Mouse (Mus musculus) heart, postnatal 14 days (tissue): ENCODE measurements around the gene Gm5624. TPM values are rescaled to one million over a fixed set of nuclear protein-coding genes. Genes with fewer than 3 reads are reported as not detected.
"Not testable (repeated sequence)": the region's sequence is repeated elsewhere in the genome, so short reads cannot be mapped to it uniquely, and the experiment has no call there.

Source experiments
- DNase-seq, 2 experiments: peaks; one replicate each; pipeline ENCODE4 v3.0.0; 2021 to 2022
- intact Hi-C: fragments of 180-260 bp; cut with DNase I; formaldehyde crosslinking; loops from one replicate; pipeline ENCODE4 v1.15.1; 2025
- long read RNA-seq, 2 experiments: library from polyadenylated mRNA; stranded (forward); transcript quantifications; one replicate each; pipeline ENCODE4 v2.0.0; 2021
- total RNA-seq, 2 experiments: library from RNA; stranded (reverse); gene quantifications; 2 replicates each; pipeline ENCODE4 v1.2.3; 2021

Gm5624 gene
- total RNA-seq, result not detected
- long read RNA-seq, experiment 1, result 0 reads
- long read RNA-seq, experiment 2, result 0 reads

DNA sequence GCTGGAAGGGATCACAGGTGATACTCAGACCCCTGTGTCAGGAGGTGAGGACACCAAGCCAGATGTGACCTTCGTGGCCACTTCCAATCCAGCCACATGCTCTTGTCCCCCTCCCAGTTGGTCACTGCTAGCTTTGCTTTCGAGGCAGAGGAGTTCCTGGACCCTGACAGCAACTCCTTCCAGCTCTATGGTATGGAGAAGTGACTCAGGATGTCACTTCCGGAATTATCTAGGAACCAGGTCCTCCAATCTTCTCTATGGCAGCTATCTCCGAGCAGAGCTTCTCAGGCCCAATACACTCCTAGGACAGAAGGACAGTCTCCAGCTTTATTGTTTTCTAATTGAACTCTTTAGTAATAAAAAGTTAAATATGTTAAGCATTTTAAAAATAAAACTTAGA, at the start of gene Gm5624:
Gene Gm5624, minus strand, starts transcription at position 202 of the 400 bp plus-strand sequence.
- intact Hi-C loops, DNase-seq: not testable (repeated sequence)

DNA sequence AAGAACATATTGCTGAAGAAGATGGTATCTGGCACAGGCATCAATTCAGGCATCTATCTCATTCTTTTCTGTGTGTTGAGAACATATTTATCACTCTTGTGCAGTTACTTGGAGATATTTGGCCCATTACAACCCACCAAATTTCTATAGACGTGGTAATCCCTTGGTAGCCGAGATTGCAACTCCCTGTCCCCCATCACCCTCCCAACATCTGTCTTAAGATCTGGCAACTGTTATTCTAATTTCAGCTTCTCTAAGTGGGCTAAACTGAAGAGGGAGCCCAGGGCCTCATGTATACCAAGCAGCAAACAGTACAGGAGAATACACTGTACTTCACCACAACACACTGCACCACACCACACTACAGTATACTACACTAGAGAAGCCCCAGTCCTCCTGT, 36.0 kb downstream of the Gm5624 start:
- DNase-seq, intact Hi-C loops: not testable (repeated sequence)

DNA sequence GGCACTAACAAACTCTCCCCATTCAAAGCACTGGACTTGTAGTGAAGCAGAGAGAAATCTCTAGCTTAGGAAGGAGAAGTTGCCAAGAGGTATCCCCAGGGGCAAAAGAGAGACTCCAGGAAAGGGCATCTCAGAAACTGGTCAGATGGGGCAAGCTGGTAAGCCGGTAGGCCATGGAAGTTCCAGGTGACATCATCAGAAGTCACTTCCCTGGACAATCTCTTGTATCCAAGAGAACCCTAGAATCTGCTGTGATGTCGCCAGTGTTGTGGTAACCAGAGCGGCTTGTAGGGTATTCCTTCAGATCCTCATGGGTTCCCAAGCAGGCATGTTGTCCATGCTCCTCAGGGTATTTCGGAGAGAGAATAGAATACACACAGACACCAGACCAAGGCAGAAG, 44.9 kb downstream of the Gm5624 start, which contains the start of gene Gm8247:
Gene Gm8247, plus strand, starts transcription at position 301 of the 400 bp plus-strand sequence.
- DNase-seq, intact Hi-C loops: not testable (repeated sequence)

DNA sequence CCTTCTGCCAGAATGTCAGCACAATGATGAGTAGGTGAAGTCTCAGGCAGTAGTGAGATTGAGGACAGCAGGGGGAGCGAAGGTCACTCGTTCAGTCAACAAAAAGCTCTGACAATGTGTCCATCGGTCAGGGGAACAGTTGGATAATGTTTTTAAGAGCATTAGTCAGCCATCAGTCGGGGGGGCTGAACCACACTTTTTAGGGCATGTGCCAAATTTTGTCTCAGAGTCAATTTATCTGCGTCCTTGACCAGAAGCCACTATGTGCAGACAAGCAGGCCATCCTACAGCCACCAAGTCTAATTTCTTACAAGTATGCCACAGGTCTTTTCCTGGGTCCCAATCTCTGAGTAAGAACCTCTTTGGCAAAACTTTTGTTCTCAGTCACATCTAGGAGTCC, 79.8 kb downstream of the Gm5624 start:
- intact Hi-C loops, DNase-seq: not testable (repeated sequence)

DNA sequence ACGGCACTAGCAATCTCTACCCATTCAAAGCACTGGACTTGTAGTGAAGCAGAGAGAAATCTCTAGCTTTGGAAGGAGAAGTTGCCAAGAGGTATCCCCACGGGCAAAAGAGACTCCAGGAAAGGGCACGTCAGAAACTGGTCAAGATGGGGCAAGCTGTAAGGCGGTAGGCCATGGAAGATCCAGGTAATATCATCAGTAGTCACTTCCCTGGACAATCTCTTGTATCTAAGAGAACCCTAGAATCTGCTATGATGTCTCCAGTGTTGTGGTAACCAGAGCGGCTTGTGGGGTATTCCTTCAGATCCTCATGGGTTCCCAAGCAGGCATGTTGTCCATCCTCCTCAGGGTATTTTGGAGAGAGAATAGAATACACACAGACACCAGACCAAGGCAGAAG, 109.8 kb downstream of the Gm5624 start, which contains the start of gene Gm17093:
Gene Gm17093, plus strand, starts transcription at position 301 of the 400 bp plus-strand sequence.
- DNase-seq, intact Hi-C loops: not testable (repeated sequence)

Other genes with a start within 250 kb of the Gm5624 start
- not detected for gene Gm3371, start 217.2 kb downstream of the Gm5624 start, total RNA-seq
- not detected for gene Gm8232, start 194.3 kb downstream of the Gm5624 start, total RNA-seq
- gene BC061237, start 135.5 kb downstream of the Gm5624 start, total RNA-seq, result not detected
- not detected for gene Gm17093, start 109.7 kb downstream of the Gm5624 start, total RNA-seq
- not detected for gene Gm8247, start 44.8 kb downstream of the Gm5624 start, total RNA-seq
- not detected for gene Gm8257, start 78.5 kb upstream of the Gm5624 start, total RNA-seq
- gene Gm8267, start 122.4 kb upstream of the Gm5624 start, total RNA-seq, result not detected
- not detected for gene Ptgdr, start 231.4 kb upstream of the Gm5624 start, total RNA-seq